Mouse (Mus musculus): ENCODE measurements at regions not wholly inside any gene's neighbourhood (a gene's known extent, or its start where the extent isn't known, plus 50 kb on each side); places are given as distances from the start of the nearest gene placed in this dataset.

GRCm38 (mm10) chr1:34739621-34740020 lies 103.2 kb downstream of the Fam168b start:
- DNase-seq (ENCODE audit: low spot score), result no peak

- no peak for DNase-seq (ENCODE audit: low spot score)
Measured at GRCm38 (mm10) chr1:34740891-34741290, 102.0 kb downstream of the Fam168b start.

- no peak for DNase-seq (ENCODE audit: low spot score)
Measured at GRCm38 (mm10) chr1:34742234-34742633, 100.6 kb downstream of the Fam168b start.

GRCm38 (mm10) chr1:34745881-34746280 lies 97.0 kb downstream of the Fam168b start:
- no peak for DNase-seq (ENCODE audit: low spot score)

GRCm38 (mm10) chr1:34749161-34750040 lies 93.5 kb downstream of the Fam168b start:
- DNase-seq (ENCODE audit: low spot score), result no peak

- DNase-seq (ENCODE audit: low spot score), result no peak
Measured at GRCm38 (mm10) chr1:34750061-34751054, 92.5 kb downstream of the Fam168b start.

- DNase-seq (ENCODE audit: low spot score), result no peak
Measured at GRCm38 (mm10) chr1:34751128-34751527, 91.7 kb downstream of the Fam168b start.

- DNase-seq (ENCODE audit: low spot score), result no peak
Measured at GRCm38 (mm10) chr1:34753581-34753980, 89.3 kb downstream of the Fam168b start.

- DNase-seq (ENCODE audit: low spot score), result no peak
Measured at GRCm38 (mm10) chr1:34760547-34760946, 82.3 kb downstream of the Fam168b start.

GRCm38 (mm10) chr1:34761436-34761835 lies 81.4 kb downstream of the Fam168b start:
- no peak for DNase-seq (ENCODE audit: low spot score)

- DNase-seq (ENCODE audit: low spot score), result no peak
Measured at GRCm38 (mm10) chr1:34761870-34762269, 81.0 kb downstream of the Fam168b start.
